Mouse (Mus musculus) CD4-positive helper T cell, adult 2 months (primary cell): ENCODE data around the gene Asphd1.

Experiments used
- DNase-seq: peaks from one replicate; pipeline ENCODE4 v3.0.0-alpha.2; 2012; ENCODE audit warnings: low read depth, missing footprints, low spot score

Gene Asphd1

DNA sequence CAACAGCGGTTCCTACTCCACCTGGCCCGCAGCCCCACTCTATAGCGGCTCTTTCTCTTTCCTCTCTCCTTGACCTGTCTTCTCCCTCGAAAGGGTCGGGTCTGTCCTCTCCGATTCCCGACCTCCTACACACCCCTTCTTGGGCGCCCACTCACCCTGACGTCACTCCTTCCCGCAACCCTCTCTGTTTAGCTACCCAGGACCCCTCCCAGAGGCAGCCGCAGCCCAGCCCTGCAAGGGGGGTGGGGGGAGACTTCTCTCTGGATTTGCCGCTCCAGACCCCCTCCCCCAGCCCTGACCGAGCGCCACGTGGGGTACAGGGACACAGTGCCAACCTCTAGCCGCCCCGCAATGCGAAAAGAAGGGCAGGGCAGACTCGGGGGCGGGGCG, at the start of gene Asphd1:
Asphd1 (minus strand) TSS at position 180 of the 390 bp plus-strand sequence.
- DNase-seq, result no peak

DNA sequence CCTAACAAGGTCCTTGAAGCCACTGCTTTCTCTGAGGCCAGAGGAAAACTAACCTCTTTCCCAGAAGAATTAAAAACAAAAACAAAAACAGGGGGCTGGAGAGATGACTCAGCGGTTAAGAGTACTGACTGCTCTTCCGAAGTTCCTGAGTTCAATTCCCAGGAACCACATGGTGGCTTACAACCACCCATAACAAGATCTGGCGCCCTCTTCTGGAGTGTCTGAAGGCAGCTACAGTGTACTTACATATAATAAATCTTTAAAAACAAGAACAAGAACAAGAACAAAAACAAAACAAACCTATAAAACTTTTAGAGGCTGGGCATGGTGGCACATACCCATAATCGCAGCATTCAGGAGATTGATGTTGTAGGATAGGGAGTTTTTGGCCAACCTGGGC, 47.1 kb upstream of the Asphd1 start:
- no peak for DNase-seq

DNA sequence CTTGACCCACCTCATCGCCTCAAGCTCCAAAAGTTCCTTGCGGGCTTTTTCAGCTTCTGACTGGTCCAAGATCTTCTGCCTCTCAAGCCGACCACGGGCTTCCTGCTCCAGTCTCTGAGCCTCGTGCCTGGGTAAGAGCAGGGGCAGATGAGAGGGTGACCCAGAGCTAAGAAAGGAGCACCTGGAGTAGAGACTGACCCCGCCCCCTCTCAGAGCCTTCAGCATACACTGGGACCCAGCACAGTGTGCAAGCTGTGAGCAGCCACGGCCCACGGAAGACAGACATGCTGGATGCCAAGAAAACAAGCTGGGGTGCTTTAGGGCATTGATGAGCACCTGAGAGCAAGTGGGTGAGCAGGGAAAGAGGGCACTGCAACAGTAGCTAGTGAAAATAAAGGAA, 39.4 kb upstream of the Asphd1 start:
- DNase-seq, result no peak

DNA sequence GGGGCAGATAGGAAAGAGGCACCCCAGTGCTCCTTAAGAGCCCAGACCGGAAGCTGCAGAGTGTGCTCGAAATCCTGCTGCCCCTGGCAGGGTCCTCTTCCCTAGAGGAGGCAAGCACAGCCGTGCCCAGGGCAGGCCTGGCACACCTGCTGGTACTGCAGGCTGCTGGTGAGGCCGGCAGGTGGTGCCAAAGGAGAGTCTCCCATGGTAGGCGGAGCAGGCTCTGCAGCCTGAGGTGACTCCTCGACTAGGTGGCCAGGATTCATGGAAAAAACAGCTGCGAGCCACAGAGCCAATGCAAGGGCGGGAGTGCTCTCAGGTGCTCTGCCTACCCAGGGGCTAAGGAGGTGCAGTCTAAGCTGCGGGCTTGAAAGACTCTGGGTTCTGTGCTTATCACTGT, 36.9 kb upstream of the Asphd1 start:
- peak; percentile 51 for DNase-seq

DNA sequence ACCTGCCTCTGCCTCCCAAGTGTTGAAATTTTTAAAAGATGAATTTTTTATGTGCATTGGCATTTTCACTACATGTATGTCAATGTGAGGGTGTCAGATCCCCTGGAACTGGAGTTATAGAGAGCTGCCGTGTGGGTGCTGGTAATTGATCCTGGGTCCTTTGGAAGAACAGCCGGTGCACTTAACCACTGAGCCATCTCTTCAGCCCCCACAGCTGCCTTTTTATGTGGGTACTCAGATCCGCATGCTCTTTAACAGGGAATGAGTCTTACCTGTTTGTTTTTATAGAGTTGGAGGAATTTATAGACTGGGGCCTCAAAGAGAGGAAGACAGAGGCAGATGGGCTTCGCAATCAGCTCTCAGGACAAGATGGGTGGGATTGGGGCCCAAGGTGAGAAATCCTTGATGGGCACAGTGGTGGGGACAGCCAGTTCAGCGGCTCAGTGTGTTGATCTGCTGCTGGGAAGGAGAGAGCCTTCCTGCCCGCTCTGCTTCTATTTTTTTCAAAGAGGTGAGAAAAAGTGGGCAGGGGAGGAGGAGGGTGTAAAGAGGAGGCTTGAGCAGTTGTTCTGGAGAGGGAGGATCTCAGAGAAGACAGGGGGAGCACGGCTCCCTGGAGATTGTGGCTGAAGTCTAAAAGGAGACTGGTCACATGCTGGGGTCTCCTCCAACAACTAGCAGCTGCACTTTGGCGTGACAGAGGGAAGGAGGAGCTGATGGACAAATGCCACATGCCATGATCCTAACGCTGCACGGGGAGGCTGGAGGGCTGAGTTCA, 35.5 kb upstream of the Asphd1 start:
- DNase-seq, result no peak

DNA sequence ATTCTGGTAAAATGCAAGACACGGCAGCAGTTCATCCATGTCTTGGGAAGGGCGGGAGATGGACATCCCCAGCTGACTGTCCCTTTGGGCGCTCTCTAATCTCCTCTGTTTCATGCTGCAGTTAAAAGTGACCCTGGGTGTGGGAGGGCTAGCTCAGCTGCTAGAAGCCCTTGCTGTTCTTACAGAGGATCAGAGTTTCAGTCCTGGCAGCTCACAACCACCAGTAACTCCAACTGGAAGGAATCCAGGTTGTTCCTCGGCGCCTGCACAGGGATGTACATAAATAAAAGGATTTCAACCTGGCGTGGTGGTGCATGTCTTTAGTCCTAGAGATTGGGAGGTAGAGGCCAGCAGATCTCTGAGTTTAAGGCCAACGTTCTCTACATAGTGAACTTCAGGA, 33.7 kb upstream of the Asphd1 start:
- DNase-seq, result no peak

DNA sequence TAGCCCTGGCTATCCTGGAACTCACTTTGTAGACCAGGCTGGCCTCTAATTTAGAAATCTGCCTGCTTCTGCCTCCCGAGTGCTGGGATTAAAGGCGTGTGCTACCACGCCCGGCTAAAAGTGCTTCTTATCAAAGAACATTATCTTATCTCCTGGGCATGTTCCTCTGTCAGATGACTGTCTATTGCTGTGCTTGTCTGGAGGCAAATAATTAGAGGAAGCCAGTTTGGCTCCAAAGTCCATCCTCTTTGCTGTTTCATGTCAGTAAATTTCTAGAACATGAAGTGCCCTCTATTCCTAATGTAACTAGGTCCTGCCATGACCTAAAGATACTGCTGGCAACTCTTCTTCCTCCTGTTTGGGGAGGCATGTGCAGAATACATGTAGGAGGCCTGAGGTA, 32.7 kb upstream of the Asphd1 start:
- DNase-seq, result no peak

DNA sequence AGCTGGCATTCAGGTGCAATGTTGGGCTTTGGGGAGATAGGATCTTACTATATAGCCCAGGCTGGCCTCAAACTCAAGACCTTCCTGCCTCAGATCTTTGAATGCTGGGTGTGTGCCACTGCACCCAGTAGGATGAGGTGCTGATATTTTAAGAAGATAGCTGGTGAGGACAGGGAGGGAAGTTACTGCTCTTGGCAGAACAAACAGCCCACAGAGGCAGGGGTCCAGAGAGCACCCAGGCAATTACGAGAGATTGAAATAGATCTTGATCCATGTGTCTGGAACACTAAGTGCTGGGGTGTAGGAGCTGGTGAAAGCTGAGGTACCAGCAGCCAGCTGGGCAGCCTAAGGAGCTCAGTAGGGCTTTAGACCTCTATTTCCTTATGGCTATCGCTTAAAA, 32.2 kb upstream of the Asphd1 start:
- no peak for DNase-seq

DNA sequence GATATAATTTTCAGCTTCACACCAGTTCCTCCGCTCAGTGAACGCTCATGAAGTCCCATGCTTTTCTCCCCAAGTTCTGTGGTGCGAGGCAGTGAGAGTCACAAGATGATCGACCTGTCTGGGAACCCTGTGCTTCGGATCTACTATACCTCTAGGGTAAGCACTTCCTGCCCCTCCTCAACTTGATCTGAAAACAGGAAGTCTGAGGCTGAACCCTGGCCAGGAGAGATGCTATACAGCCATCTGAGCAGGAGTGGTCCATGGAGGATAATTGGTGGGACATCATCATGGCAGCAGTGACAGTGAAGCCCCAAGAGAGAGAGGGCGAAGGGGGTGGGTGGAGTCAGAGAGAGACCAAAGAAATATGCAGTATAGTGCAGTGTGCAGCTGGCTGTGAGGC, 29.5 kb upstream of the Asphd1 start:
- peak; percentile 41 for DNase-seq

DNA sequence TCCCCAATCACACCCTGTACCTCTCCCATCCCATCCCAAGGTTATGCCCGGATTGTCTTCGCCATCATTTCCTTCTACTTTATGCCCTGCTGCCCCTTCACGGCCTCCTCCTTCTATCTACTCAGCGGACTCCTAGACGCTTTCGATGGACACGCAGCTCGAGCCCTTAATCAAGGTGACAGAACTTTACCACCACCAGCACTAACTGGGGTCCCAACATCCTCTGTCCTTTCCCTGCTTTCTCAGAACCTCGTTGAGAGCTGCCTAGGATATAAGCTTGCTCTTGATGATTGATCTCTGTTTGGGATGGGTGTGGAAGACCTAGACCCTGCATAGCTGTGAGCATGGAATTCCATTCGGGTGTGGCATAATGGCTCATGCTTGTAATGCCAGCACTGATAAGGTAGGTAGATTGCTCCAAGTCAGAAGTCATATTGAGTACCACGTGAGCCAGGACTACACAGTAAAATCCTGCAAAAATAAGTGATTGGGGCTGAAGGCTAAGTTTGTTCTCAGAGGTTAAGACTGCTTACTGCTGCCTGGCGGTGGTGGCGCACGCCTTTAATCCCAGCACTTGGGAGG, 27.6 kb upstream of the Asphd1 start:
- DNase-seq, result no peak

DNA sequence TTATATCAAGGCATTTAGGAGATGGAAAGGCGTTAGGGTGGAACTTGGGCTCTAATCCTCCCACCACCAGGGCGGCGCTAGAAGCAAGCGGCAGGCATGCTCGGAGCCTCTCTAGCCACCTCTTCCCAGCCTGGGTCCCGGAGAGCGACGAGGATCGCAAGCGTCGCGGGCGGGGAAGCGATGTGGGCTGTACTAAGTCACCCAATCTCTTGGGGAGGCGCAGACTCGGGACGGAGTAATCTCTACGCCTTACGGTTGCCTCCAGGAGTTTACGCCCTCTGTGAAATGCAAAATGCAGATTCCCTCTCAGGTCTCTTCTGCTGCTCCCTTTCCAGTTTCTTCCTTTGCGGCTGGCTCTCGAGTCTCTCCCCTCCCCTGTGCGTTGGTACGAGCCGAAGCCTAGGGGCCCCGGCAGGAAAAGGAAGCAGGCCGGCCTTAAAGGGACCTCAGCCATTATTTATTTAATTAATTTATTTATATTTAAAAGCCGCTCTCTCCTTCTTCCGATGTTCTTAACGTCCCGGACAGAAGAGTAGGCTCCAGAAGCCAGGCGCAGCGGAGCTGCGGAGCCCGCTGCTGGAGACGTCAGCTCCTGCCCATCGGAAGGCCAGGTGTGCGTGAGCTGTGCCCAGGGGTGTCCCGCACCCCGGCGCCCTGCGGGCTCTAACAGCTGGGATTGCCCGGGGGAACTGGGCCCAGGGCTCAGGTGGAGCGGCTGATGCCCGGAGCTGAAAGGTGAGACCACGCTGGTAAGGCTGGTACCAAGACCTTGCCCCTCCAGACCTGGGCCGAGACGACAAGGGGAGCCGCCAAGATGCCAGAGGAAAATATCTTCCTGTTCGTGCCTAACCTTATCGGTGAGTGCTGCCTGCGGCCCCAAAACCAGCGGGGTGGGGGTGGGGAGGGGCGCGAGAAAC, 26.8 kb upstream of the Asphd1 start, which contains the start of gene Cdiptos:
Cdiptos (minus strand) TSS at position 149 of the 917 bp plus-strand sequence.
- DNase-seq, result peak; percentile 96

DNA sequence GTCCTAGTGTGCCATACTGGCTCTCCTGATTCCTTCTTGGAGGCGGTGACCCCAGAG, 26.3 kb upstream of the Asphd1 start, which contains the start of gene Cdipt:
Cdipt (plus strand) TSS at position 22 of the 57 bp plus-strand sequence.
- DNase-seq, result no peak

DNA sequence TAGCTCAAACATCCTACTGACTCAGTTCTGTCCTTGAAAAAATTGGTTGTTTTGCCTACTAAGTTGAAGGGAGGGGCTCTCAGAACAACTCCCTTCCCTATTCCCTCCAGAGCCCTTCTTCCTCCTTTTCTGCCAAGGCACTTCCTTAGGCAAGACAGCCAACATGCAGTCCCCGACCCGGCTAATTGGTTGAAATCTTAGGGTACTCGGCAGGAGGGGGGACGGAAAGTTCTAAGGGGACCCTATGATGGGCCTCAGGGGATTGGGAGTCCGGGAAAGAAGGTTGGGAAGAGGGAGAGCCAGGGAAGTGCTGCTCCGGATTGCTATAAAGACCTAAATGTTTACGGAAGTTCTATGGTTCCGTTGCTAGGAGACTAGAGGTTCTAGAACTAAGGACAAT, 26.1 kb upstream of the Asphd1 start:
- DNase-seq, result no peak

DNA sequence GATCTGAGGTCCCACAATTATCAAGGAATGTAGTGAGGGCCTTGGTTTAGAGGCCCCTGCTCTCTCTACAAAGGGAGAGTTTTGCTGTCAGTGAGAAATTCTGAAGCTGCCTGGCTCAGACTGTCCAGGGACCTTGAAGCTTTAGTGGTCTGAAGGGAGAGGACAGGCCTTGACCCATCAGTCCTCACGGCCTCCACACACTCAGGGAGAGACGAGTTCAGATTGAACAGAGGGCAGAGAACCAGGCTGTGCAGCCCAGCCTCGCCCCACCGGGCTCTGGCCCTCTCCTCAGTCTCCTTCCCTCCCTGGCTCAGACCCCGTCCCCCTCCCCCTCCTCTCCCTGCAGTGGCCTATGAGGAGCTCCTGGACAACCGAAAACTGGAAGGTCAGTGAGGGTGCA, 18.0 kb upstream of the Asphd1 start:
- no peak for DNase-seq

DNA sequence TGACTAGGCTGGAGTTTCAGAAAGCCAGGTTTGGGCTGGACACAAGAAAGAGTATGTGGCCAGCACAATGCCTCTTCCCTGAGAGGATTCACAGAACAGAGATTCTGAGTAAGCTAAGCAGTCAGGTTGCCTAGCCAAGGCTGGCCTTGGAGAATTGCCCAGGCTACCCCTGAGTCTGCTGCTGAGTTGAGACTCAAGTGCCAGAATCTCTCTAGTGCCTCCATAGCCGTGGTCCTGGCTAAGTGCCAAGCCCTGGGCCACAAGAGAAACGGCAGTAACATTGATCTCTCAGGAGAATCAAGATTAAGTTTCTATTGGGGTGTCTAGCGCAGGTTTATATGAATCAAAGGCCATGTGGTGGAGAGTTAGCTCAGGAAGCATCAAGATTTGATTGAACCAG, 16.2 kb upstream of the Asphd1 start:
- no peak for DNase-seq

DNA sequence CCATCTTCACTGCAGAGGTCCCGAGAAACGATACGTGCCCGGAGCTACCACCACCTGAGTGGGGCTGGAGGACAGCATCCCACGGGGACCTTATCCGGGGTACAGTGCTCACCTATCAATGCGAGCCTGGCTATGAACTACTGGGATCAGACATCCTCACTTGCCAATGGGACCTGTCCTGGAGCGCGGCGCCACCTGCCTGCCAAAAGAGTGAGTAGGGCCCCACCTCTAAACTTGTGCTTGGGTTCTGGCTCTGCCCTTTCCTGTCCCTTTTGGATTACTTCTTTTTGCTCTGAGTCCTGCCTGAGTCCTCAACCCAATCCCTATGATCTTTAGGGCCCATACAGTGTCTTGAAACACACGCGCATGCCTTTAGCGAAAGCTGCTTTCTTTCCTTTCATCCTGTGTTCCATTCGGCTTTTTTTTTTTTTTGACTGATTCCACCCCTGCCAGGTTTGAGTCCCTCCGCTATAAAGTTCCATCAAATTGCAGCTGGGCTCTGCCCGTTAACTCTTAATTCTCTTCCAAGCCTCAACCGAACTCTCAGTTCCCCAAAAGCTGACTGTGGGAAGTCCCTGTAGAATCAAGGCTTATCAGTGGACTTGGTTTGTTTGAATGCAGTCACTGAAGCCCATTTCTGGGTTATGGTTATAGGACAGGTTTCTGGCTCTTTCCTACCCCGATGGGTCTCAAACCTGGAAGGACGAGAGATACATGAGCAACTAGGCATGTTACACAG, 14.3 kb upstream of the Asphd1 start:
- no peak for DNase-seq

DNA sequence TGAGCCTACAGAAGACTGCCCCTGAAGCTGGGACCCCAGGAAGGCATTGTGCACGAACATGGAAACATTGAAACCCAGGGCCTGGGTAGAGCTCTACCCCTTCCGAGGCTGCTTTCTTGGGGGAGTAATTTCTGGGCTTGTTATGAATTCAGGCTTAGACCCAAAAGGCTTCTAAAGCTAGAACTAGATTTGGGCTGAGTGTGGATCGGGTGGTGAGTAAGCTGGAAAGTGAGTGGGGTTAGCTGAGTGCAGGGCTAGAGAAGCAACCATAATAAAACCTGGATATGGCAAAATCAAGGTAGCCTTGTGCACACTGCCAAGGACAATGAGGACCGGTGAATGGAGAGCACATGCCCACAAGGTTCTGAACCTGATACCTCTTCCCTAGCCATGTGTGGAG, 12.6 kb upstream of the Asphd1 start:
- no peak for DNase-seq

DNA sequence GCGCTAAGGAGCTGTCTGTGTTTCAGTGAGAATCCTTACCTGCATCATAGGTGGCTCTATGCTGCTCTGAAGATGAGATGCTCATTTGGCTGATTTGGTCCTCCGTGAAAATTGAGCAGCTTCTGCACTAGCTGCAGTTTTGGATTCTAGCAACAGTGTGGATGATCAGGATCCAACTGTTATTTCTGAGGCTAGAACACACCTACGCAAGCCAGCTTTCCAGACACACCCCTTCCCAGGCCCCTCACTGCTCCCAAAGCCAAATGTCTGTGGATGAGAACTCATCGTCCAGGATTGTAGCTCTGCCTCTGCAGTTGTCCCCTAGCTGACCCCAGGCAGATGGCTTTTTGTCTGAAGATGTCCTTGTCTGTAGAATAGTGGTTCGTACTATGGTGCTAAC, 11.7 kb upstream of the Asphd1 start:
- DNase-seq, result no peak

DNA sequence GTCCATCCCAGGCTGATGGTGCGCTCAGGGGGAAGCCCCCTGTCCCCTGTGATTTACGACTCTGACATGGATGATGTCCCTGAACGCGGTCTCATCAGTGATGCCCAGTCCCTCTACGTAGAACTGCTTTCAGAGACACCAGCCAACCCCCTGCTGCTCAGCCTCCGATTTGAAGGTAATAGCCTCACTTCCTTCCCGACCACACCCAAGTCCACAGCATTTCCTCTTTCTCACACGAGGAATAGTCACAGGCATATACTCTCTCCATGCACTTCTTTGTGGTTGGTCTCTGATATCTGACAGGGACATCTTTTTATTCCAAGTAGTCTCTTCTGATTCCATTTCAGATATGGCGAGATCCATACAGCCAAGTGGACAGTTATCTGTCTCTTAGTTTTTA, 10.4 kb upstream of the Asphd1 start:
- no peak for DNase-seq

DNA sequence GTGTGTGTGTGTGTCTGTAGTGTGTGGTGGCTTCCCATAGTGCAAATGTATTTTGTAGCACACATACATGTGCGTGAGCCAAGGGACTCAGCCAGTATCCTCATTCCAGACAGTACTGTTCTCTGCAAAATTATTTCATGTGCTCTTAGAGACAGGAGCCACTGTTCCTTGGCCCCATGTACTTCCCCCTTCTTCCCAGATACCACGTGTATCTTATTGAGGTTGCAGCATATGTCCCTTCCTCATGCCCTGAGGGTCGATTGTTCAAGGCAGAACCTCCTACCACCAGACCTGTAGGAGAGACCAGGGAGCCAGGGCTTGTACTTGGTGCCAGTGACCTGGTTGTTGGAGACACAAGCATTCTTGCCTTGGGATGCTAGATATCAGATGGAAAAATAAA, 5.7 kb upstream of the Asphd1 start:
- no peak for DNase-seq

DNA sequence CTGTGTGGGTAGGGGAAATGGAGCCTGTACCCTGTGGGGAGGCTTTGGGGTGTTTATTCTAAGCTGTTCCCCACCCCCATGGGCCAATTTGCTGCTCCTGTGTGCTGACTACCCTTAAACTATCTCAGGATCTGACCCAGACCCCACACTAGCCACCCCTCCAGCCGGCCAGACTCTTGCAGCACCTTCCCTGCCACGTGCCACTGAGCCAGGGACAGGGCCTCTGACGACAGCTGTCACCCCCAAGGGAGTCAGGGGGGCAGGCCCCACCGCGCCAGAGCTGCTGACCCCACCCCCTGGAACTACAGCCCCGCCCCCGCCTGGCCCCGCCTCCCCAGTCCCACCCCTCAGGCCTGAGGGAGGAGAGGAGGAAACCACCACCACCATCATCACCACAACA, 3.3 kb upstream of the Asphd1 start:
- DNase-seq, result no peak

DNA sequence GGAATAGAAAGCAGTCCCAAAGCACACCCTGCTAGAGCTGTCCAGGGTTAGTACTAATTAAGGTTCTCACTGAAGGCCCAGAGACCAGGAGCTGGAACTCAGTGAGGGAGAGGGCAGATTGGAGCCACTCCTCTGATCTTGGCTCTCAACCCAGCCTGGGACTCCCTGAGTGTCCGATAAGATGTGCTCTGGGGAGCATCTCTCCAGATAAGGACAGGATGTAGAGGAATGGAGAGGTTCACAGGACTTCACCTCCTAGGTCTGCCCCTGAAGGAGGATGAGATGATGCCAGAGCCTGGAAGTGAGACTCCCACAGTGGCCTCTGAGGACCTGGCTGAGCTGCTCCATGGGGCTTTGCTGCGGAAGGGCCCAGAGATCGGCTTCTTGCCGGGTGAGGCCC, 2.4 kb upstream of the Asphd1 start:
- DNase-seq, result no peak
